Mouse (Mus musculus) MEL (cell line): ENCODE measurements around the gene Ap4e1.

ENCODE experiments used
- CTCF ChIP-seq, 3 experiments: IDR thresholded peaks in 2 of 3; conservative IDR thresholded peaks in 1 of 3; 2 replicates each; pipeline ENCODE4 v1.5.1; 2011 to 2012; ENCODE audit warnings: low read length in 3 of 3, low read depth in 2 of 3, mild to moderate bottlenecking in 2 of 3, improper control_type of control experiment in 1 of 3, inconsistent platforms in 1 of 3, mixed read lengths in 1 of 3, moderate library complexity in 1 of 3; ENCODE audit not compliant: control insufficient read depth in 1 of 3, insufficient read depth in 1 of 3, poor library complexity in 1 of 3, severe bottlenecking in 1 of 3
- NELFE ChIP-seq: IDR thresholded peaks from 2 replicates; pipeline ENCODE4 v1.6.1; 2011; ENCODE audit warnings: low read depth, low read length, improper control_type of control experiment
- RAD21 ChIP-seq: IDR thresholded peaks from 2 replicates; pipeline ENCODE4 v1.6.1; 2011; ENCODE audit warnings: mild to moderate bottlenecking, low read depth, low read length, improper control_type of control experiment
- ZMIZ1 ChIP-seq: IDR thresholded peaks from 2 replicates; pipeline ENCODE4 v1.6.1; 2012; ENCODE audit warnings: low read depth, mild to moderate bottlenecking, inconsistent platforms, low read length, improper control_type of control experiment, moderate library complexity

DNA sequence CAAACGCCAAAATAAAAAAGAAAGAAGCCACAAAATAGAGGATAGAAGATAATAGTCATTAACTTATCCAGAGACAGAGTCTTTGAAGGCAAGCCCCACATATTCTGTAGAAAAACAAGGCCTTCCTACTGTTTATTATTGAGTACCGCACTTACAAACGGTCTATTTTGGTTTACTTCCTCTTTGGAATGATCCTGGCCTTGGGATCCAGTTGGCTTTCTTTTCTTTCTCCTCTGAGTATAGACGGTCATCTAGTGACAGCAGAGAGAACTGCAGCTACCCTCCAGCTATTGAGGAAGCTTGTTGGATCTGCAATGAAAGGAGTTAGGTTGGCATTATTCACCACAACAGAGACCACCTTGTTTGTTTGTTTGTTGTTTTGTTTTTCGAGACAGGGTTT, 11.8 kb upstream of the Ap4e1 start:
- TF ChIP-seq CTCF (IDR thresholded peaks at IDR 0.05 in 2 of 3, conservative IDR thresholded peaks at IDR 0.05 in 1 of 3; ENCODE audit: control insufficient read depth in 1 of 3, insufficient read depth in 1 of 3, low read depth in 2 of 3, low read length in 3 of 3, poor library complexity in 1 of 3, severe bottlenecking in 1 of 3) (peak; percentile 38 to 84 (median 71)), NELFE (no peak), ZMIZ1 (no peak), RAD21 (peak; percentile 90)
